Mouse (Mus musculus): ENCODE data around the gene Nme8.

GRCm38 (mm10) chr13:19649824-19650223 lies 47.8 kb downstream of the Nme8 start:
- TF ChIP-seq POLR2A (IDR thresholded peaks at IDR 0.05; ENCODE audit: low read depth, low read length) (no peak), CTCF (IDR thresholded peaks at IDR 0.05; ENCODE audit: extremely low read depth, insufficient read depth, insufficient read length, insufficient replicate concordance) (no peak)

Data from spleen, adult 2 months (tissue).